Mouse (Mus musculus) urinary bladder, postnatal 10 days (tissue): ENCODE data around the gene Cep63.

ENCODE experiments used
- DNase-seq: peaks from one replicate; pipeline ENCODE4 v3.0.0; 2022; ENCODE audit warnings: low spot score

Gene Cep63

DNA sequence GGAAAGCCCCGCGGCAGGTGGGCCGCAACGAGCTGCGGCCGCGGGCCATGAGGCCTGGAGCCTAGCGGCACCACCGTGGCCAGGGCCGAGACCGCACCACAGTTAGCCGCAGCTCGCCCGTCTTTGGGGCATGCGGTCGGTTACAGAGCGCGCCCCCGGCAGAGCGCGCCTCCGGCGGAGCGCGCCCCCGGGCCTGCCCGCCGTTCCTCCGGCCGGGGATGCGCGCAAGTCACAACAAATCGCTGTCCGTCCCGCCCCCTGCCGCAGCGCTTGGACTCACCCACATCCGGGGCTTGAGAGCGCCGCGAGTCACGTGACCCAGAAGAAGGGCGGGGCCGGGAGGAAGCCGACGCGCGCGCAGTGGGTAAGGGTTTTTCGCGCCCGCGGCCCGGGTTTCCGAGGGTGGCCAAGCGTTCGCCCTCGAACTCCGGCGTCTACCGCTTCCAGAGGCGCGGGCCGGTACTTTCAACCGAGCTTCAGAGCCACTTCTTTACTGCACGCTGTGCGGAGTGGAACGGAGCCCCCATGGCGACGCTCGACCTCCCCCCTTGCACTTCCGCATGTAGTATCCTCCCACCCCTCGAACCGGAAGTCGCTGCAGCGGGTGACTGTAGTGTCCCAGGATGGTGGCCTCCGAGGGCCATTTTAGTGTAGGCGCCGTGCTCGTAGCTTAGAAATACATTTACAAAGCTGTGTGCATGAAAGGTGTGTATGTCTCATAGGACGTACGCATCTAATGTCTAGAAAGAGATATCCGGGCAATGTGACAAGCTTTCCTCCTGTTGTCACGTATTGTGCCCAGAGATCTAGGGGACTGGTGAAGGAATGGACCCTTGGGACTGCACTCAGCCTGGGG, at the start of gene Cep63, which contains the start of gene Anapc13:
TSS of gene Cep63 (minus strand) at position 552 of the 856 bp plus-strand sequence.
TSS of gene Anapc13 (plus strand) at position 314 of the 856 bp plus-strand sequence.
- DNase-seq, result peak; percentile 94

DNA sequence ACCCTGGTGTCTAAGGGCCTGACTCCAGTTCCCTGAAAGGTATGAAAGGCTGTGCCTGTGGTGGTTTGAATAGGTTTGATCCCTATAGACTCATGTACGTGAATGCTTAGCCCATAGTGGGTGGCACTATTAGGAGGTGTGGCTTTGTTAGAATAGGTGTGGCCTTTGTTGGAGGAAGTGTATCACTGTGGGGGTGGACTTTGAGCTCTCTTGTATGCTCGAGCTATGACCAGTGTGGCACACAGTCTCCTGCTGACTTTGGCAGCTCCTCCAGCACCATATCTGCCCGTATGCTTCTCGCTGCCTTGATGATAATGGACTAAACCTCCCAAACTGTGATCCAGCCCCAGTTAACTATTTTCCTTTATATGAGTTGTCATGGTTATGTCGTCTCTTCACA, 49.6 kb upstream of the Cep63 start:
- DNase-seq, result no peak

DNA sequence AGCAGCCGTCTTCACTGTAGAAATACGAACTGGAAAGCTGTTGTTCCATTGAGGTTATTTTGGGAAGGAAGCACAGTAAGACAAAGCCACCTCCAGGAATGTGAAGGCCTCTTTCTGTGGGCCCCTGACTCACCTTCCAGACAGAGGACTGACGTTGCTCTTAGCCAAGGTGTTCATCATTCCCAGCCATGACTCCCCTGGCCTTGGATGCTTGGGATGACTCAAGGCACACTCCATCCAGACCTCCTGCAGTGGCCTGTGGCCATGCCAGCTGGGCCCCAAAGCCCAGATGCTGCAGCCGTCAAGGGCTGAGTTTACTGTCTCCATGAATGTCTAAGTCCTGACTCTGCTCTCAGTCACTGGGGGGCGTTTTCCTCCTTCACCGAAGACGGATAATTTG, 47.0 kb upstream of the Cep63 start:
- DNase-seq, result no peak

DNA sequence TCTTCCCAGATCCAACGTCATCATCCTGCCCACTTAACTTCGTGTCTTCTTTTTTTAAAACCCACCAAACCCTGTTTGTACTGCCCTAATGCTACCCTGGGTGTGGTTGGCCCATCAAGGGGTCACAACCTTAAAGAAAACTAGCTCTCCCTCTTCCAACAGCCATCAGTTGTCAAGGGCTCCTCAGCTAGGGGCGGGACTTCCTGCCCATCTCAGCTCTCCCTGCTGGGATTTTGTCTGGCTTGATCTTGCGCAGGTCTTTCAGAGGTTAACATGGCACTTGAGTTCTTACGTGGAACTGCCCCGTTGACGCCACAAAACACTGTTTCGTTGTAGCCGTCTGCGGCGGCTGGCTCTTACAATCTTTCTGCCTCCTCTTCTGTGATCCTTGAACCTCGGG, 42.6 kb upstream of the Cep63 start:
- DNase-seq, result no peak

DNA sequence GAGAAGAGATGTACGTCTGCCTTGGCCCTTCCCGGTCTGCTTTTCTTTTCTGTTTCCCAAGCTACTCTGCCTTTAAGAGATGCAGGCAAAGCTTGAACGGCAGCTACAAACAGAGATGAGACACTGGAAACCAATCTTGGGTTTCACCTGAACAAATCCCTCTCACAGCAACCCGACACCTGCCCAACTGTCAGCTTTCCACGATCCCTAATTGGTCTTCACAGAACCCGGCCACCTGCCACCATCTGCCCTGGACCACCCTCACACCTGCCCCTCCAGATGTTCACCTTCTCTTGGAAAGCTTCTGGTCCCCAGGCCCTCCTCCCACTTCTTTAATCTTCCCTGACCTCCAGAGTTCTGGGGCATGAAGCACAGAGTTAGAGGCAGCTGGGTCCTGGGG, 41.8 kb upstream of the Cep63 start:
- no peak for DNase-seq

DNA sequence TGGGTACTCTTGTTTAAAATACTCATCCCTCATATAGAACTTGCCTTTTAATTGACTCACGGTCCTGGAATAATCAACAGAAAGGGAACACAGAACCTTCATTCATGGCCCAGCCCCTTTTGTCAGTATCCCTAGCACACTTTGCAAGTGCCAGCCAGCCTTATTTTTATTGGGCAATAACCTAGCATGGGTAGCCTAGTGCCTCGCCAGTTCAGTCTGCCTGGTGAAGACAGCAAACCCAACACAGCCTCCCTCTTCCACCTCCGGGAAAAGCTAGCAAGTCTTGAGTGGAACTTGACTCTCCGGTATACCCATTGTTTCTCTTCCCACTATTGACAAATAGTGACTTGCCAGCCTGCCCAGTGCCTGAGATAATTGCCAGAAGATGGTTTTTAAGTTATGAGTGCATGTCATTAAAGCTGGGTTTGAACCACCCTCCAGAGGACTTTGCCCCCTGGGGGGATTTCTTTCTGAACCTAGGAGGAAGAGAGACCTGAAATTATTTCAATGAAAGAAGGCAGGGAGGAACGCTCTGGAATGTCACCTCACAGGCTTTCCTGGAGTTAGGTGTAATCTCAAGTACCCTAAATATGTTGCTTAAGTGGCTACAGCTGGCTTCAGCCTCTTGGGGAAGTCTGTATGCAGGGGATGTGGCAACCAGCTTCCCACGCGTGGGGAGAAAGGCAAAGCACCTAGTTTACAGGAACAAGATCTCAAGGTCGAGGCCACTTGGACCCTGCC, 30.2 kb upstream of the Cep63 start:
- DNase-seq, result no peak

DNA sequence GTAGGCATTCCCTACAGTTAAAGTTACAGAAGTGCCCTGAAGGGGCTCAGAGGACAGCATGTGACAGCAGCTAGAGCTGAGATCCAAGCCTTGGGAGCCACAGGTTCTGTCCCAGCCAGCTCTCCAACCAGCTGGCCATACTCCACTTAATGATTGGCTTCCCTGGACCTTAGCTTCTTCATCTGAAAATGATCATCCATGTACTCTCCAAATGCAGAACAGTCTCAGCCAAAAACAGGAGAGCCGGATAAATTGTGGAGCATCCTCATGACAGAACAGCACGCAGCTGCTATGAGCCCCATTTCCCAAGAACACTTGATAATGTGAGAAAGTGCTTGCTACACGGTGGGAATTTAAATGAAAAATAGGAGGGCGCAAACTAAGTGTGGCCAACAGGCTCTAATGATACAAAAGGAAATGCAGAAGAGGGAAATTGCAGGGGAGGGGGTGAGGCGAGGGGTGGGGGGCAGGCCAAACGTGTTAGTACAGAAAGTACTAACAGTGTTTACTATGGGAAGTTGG, 24.9 kb upstream of the Cep63 start:
- DNase-seq, result no peak

DNA sequence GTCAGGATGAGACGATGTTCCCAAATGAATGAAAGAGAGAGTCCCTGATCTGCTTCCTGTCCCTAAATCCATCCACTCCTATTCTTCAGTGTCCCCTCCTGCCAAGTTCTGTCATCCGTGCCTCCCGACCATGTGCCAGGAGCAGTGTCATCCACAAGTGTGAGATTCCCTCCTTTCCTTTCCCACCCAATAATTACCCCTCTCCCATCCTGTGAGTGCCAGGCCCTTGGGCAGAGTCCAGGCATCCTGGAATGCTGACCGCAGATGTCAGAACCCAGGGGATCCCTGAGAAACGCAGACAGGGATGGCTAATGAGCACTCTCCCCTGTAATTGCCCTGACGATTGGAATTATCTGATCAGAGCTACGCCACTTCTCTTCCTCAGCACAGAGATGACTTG, 24.3 kb upstream of the Cep63 start:
- no peak for DNase-seq

DNA sequence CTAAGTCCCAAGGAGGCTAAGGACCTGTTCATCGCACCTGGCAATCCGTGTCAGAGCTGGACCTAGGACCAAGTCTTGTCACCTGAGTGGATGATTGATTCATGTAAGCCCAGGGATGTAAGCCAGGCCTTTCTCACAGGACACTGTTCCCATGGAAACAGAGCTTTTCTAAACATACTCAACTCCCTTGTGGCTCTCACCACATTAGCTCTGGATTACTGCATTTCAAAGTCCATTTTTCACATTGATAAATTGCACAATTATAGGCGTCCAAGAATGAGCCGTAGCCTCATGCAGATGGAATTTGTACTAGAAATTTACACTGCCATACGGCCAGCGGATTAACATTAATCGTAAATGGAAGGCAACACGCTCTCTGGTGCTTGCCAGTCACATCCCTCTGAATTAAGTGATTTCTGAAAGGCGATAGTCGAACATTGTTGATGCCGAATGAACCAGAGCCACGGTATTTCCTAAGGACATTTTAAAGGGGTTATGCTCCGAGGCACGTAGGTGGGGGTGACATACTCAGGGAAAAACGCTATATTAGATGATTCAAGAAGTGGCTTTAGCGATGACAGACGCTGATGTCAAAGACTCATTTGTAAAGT, 23.7 kb upstream of the Cep63 start:
- DNase-seq, result no peak

DNA sequence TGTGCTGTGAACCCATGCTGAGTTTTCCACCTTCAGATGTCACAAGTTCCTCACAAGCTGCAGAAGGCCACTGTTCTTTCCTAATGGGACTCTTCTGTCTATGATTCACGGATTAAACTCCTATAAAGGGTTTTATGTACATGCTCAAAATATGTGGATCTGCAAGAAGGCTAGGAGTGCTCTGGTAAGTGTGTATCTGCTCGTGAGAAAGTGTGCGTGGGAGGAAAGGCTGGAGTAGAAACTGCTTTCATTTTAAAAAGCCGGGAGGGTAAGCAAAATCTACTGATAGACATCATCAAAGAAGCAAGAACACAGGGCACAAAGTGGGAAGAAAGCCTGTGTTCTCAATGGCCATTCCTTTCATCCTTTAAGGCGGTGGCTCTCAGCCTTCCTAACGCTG, 20.7 kb upstream of the Cep63 start:
- DNase-seq, result no peak

DNA sequence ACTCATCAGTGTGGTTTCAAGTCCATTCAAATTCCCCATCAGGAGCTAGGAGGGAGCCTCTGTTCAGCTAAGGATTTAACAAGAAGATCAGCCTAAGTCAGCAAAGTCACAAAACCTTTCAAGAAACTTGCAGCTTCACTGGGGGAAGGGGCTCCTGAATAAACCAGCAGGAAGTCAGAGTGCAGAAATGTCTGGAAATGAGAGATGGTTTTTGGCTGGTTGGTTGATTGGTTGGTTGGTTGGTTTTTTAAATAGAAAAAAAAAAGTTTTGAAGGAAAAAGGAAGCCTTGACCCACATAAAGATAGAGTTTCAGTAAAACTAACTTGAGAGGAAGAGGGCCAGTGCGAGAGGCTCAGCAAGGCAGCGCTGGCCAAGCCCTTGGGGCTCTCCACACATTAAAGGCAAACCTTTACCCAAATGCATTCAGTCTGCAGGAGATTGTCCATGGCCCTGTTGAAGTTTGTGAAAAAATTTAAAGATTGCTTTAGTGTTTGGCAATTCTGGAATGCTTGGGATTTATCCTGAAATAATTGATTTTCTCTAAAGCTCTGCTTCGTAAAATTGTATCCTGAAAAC, 18.9 kb upstream of the Cep63 start:
- no peak for DNase-seq

DNA sequence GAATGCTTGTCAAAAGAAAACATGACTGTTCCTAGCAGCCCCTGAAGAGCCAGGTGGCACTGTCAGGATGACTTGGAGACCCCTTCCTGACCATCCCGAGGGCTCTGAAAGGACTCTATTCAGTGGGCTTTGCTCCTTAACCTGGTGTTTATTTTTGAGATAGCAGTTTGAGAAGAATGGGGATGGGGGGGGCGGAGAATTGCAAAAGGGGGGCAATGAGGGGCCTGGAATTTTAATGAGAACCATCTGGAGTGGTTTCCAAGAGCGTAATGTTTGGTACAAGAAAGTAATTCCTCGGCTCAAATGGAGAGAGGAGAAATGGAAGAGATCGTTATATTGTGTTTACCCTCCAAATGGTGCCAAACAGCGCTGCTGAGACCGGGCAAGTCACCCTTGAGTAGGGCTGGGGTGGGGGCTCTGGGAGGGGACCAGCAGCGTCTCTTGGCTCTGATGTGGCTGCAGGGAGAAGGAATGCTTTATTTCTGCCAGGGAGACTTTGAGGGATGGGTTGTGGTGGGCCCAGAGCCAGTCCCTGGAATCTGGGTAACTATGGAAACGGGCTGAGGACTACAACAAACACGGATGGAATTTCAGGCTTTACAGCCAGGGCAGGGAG, 17.3 kb upstream of the Cep63 start:
- DNase-seq, result no peak

DNA sequence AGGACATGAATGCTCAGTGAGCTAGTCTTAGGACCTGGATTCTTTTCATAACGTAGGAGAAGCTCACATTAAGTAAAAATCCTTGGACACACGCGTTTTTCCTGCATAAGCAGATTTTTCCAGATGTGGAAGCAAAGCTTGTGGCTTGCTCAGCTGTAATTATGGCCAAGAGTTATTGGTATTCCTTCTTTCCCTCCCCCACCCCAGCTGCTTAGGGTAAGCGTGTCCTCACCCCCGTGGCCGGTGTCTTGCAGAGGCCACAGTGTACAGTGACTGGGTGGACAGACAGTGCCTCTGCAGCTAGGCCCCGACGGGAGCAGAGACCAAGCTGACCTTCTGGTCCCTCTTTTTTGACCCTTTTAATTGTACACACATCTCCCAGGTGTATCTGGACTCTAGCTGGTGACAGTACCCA, 16.7 kb upstream of the Cep63 start:
- no peak for DNase-seq

DNA sequence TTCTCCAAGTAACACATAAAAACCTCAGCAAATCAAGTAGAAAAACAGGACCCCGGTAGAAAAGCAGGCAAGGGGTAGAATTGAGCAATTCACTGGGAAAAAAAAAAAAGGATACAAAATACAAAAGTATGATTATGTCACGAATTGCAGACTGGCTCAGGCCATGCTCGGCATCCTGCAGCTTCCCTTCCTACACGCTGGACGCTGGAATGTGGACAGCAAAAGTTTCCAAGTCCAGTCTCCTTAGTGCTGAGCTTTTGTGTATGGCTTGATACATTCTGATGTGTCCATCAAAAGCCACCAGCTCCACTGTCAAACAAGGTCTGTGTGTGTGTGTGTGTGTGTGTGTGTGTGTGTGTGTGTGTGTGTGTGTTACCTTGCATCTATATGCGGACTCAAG, 15.2 kb upstream of the Cep63 start:
- DNase-seq, result no peak

DNA sequence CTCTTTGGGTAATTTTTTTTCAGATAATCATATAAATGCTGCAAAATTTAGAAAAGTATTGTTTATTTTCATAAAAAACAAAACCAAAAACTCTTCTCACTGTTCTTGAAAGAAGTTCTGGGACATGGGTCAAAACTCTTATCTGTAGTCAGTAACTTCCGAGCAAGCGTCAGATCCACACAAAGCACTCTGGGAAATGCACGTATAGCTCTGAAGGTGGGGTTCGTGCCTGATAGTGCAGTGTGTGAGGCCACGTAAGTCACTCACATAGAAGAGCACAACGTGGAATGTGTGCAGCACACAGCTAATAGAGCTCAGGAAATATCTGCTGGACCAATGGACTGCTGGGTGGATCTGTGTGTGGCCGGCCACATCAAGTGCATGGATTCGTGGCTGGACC, 13.2 kb upstream of the Cep63 start:
- DNase-seq, result no peak

DNA sequence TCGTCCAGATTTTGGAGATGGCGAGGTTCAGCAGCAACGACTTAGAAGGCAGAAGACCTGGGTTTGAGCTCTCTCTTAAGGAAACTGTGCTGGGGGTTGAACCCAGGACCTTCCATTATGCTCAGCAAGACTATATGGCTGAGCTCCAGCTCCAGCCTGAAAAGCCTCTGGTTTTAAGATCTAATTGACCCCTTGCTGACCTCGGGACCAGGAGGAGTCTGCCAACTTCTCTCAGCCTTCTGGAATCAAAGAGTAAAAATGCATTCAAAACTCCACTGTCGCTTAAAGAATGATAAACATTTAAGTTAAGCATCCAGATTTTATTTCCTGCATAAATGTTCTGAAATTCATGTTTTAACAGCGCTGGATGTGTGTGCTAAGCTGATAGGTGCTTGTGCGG, 12.6 kb upstream of the Cep63 start:
- DNase-seq, result no peak

DNA sequence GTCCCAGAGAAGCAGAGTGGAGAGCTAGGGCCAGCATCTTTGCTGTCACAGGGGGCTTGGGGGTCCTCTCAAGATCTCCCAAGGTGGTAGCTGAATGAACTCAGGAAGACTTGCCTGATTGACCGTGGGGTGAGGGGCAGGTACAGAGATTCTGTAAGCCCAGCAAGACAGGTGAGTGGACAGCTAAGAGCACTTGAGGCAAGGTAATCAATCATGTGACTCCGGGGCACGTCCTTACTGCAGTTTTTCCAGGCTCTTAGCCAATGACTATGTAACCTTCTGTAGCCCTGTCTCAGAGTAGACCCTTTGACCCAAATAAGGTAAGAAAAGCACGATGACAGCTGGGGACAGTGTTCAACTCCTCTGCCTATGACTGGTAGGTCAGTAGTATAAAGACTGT, 10.8 kb upstream of the Cep63 start:
- no peak for DNase-seq

DNA sequence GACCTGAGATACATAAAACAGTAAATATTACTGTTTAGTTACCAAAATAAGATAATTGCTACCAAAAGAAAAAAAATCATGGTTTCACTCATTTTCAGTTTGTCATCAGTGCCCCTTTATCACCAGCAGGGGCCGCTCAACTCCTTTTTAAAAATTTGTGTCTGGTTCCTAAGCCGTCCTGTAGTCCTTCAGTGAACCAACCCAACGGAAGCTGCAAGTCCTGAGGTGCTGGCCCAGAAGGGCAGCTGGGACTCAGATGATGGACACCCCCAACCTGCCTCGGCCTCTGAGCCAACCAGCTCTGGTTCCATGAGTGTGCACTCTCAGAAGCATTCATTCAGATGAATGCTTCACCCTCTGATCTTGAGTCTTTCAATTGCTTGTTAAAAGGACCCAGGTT, 10.2 kb upstream of the Cep63 start:
- DNase-seq, result no peak

DNA sequence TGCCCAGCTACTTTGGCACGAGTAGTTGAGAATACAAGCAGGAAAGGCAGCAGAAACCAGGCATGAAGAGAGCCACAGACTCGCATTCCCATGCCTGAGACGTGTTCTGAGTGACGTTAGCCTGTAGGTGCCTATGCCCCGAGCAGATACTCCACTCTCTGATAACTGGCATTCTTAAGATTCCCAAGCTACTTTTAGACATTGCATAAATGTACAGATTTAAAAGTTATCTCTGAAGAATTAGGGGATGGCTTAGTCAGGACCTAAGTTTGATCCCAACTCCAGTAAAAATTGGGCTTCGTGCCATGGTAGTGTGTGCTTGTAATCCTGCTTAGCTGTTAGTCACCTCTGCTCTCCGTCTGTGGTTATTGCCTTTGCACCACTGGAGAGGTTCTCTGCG, 8.1 kb upstream of the Cep63 start:
- no peak for DNase-seq

DNA sequence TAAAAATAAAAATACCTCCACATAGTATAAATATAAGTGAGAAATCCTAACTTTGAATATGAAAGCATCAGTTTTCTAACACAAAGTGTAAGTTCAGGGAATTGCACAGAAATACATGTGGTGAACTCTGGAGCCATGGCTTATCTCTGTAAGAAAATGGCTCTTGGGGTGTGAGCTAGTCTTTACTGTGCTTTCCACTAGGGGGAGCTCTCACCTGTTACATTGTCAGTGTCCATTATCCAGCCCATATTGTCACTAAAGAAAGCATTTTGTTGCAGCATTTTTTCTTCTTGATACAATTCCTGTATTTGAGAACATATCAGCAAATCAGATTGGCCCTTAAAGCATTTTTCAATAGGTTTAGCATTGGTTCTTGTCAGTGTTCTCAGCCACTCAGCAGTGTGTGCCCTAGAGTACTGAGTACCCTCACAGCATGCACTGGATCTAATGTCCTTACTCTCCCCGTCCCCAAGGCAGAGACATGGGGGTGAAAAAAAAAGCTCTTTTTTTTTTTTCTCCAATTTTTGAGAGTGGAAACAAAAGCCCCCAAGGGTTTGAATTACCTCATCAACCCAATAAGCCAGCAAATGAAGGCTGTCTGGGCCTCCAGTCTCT, 6.7 kb upstream of the Cep63 start:
- no peak for DNase-seq

DNA sequence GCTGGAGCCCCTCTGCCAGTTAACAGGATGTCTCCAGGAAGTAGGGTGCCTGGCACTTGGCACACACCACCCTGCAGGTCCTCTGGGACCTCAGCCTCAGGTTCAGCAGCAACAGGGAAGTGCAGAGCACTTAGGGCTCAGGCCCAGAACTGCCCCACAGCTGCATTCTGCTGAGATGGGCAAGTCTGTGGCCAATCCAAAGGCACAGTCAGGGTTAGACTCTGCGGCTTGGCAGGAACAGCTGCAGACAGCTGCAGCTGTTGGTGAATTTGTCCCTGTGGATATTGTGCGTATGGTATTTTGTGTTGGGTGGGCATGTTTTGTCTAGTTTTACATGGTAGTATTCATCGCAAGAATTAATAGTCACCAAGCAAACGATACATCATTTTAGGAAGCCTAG, 5.8 kb upstream of the Cep63 start:
- DNase-seq, result no peak
